In genomic region chr5:4625206-4625605, GRCm38 (mm10) we compare ENCODE assay signal across 29 mouse cellular contexts.
DNase-seq lines count a peak whose midpoint lies in the region; ATAC-seq and TF ChIP-seq lines count a peak whose summit lies in the region.
"Had no signal": no experiment of that assay in that cellular context is flagged by ENCODE, and none has a peak within 500 bp of the region (broad histone marks: within the 10 kb centered on the region; RNA-seq: fewer than 3 reads in every experiment).

No protein-coding gene starts in this region.

- 55% methylated on average over 6 of the region's 6 CpGs for WGBS in forebrain, embryonic 16.5 days
- WGBS in forebrain, embryonic 12.5 days: 69% methylated on average over 6 of the region's 6 CpGs

- H3K4me1 ChIP-seq in forebrain, embryonic 16.5 days (replicated peaks; ENCODE audit: control insufficient read depth, insufficient read depth, low read length): peaks cover 10% of the 10 kb centered on the region
- peaks cover 5% of the 10 kb centered on the region for H3K4me1 ChIP-seq in forebrain, embryonic 12.5 days
- H3K4me1 ChIP-seq: embryonic facial prominence, embryonic 15.5 days; heart, embryonic 13.5 days had no signal

- no peak overlapping the region for H3K9ac ChIP-seq in forebrain, embryonic 16.5 days (replicated peaks; ENCODE audit: low read depth, low read length)
- H3K9ac ChIP-seq in forebrain, embryonic 12.5 days: no peak overlapping the region
- H3K9ac ChIP-seq: embryonic facial prominence, embryonic 12.5 days; embryonic facial prominence, embryonic 15.5 days; forebrain, embryonic 15.5 days; heart, embryonic 13.5 days; hindbrain, embryonic 14.5 days had no signal

- H3K27me3 ChIP-seq in forebrain, embryonic 16.5 days (replicated peaks; ENCODE audit: control insufficient read depth, insufficient read depth, low read length): no peaks in the 10 kb centered on the region
- H3K27me3 ChIP-seq in forebrain, embryonic 12.5 days: no peaks in the 10 kb centered on the region
- H3K27me3 ChIP-seq: CH12.LX; embryonic facial prominence, embryonic 12.5 days; embryonic facial prominence, embryonic 15.5 days; forebrain, embryonic 15.5 days; heart, embryonic 13.5 days had no signal

- no peak for TF ChIP-seq POLR2A in brain, embryonic 14.5 days (IDR thresholded peaks at IDR 0.05; ENCODE audit: borderline replicate concordance, extremely low read depth, insufficient read depth, insufficient read length, poor library complexity, severe bottlenecking)

- TF ChIP-seq CTCF in brain, embryonic 14.5 days (IDR thresholded peaks at IDR 0.05; ENCODE audit: borderline replicate concordance, extremely low read depth, insufficient read depth, insufficient read length): no peak

- ATAC-seq in forebrain, embryonic 16.5 days: 0 out of 2 replicates have a peak, but pooled peaks have one; percentile 11
- no peak for ATAC-seq in forebrain, embryonic 12.5 days (ENCODE audit: low FRiP score)
- ATAC-seq: hindbrain, postnatal 0 days; inflammation-experienced regulatory T-cells, adult 6 months; intestine, embryonic 16.5 days; Patski had no signal

- DNase-seq in cerebellum, adult 18-20 months: peak; percentile 14 to 15
- DNase-seq in cerebellum, adult 8-10 months: no peak
- peak; percentile 25 to 28 for DNase-seq in cerebellum, postnatal 10 days
- DNase-seq in cerebellum, postnatal 36 days: no peak
- DNase-seq in brain, embryonic 14.5 days (ENCODE audit: low read depth): peak; percentile 71
- no peak for DNase-seq in gastrocnemius, adult 8-10 months (ENCODE audit: low spot score in 2 of 2)
- DNase-seq: adrenal gland, postnatal 10 days; adrenal gland, postnatal 36 days; B cell, adult 2 months; gastrocnemius, adult 2 months; gastrocnemius, postnatal 25 days; heart, adult 18-20 months; heart, postnatal 14 days; heart, postnatal 4 days; kidney, adult 18-20 months; kidney, adult 9 months had no signal

- no peak overlapping the region for H3K4me2 ChIP-seq in forebrain, embryonic 16.5 days (ENCODE audit: low read length)
- H3K4me2 ChIP-seq in forebrain, embryonic 12.5 days: no peak overlapping the region
- H3K4me2 ChIP-seq: embryonic facial prominence, embryonic 12.5 days; embryonic facial prominence, embryonic 15.5 days; forebrain, embryonic 15.5 days; heart, embryonic 13.5 days; hindbrain, embryonic 14.5 days had no signal

- no peak overlapping the region for H3K27ac ChIP-seq in forebrain, embryonic 16.5 days (ENCODE audit: low read length)
- no peak overlapping the region for H3K27ac ChIP-seq in forebrain, embryonic 12.5 days
- H3K27ac ChIP-seq: embryonic facial prominence, embryonic 12.5 days; embryonic facial prominence, embryonic 15.5 days; forebrain, embryonic 15.5 days; gastrocnemius, adult 2 months; heart, embryonic 13.5 days; hindbrain, embryonic 14.5 days; hindbrain, postnatal 0 days had no signal

- H3K9me3 ChIP-seq in forebrain, embryonic 16.5 days (ENCODE audit: control insufficient read depth, low read length): no peaks in the 10 kb centered on the region
- no peaks in the 10 kb centered on the region for H3K9me3 ChIP-seq in forebrain, embryonic 12.5 days
- H3K9me3 ChIP-seq: embryonic facial prominence, embryonic 12.5 days; embryonic facial prominence, embryonic 15.5 days; forebrain, embryonic 15.5 days; G1E; heart, embryonic 13.5 days had no signal

- no peak overlapping the region for H3K4me3 ChIP-seq in forebrain, embryonic 16.5 days (replicated peaks; ENCODE audit: low read length)
- no peak overlapping the region for H3K4me3 ChIP-seq in forebrain, embryonic 12.5 days (replicated peaks)
- H3K4me3 ChIP-seq: embryonic facial prominence, embryonic 12.5 days; embryonic facial prominence, embryonic 15.5 days; forebrain, embryonic 15.5 days; gastrocnemius, adult 2 months; heart, embryonic 13.5 days had no signal

- no peaks in the 10 kb centered on the region for H3K36me3 ChIP-seq in forebrain, embryonic 16.5 days (ENCODE audit: control insufficient read depth, insufficient read depth)
- no peaks in the 10 kb centered on the region for H3K36me3 ChIP-seq in forebrain, embryonic 12.5 days (replicated peaks)
- H3K36me3 ChIP-seq: embryonic facial prominence, embryonic 12.5 days; embryonic facial prominence, embryonic 15.5 days; forebrain, embryonic 15.5 days; G1E; heart, embryonic 13.5 days had no signal

Comparison
In these comparisons a context has a peak if more than half of its experiments do, and no peak if none do; other contexts are left out.
1. DNase-seq: peak in cerebellum, adult 18-20 months (2 of 2), cerebellum, postnatal 10 days (2 of 2) and brain, embryonic 14.5 days (single experiment); none in cerebellum, adult 8-10 months (single experiment), cerebellum, postnatal 36 days (0 of 2) and gastrocnemius, adult 8-10 months (0 of 2).